Mouse (Mus musculus) left cerebral cortex, postnatal 14 days (tissue): ENCODE data around the gene Cst12. TPM values are rescaled to one million over a fixed set of nuclear protein-coding genes. Genes with fewer than 3 reads are reported as not detected.

Source experiments
- total RNA-seq, 2 experiments: library from RNA; stranded (reverse); gene quantifications; 2 replicates each; pipeline ENCODE4 v1.2.3; 2021

The Cst12 gene
- total RNA-seq, 2 experiments from 2014 or later, result 0.70 TPM; not detected in 1

Other genes with a start within 250 kb of the Cst12 start
- gene Nxt1, start 116.8 kb upstream of the Cst12 start, total RNA-seq, result 10 to 100 TPM; 11.6 to 11.7 TPM
- gene Gzf1, start 108.3 kb upstream of the Cst12 start, total RNA-seq, result 10 to 100 TPM; 25.9 to 26.7 TPM
- 100 to 1,000 TPM; 286 to 309 TPM for gene Napb, start 56.9 kb upstream of the Cst12 start, total RNA-seq
- not detected for gene Cstl1, start 39.0 kb upstream of the Cst12 start, total RNA-seq
- not detected for gene Cst11, start 17.9 kb upstream of the Cst12 start, total RNA-seq
- gene 8030411F24Rik, start 7.4 kb upstream of the Cst12 start, total RNA-seq, result not detected
- gene Cst8, start 9.4 kb downstream of the Cst12 start, total RNA-seq, result not detected
- gene Cst13, start 30.7 kb downstream of the Cst12 start, total RNA-seq, result not detected
- gene Cst9, start 45.8 kb downstream of the Cst12 start, total RNA-seq, result not detected
- not detected for gene 9230104L09Rik, start 75.7 kb downstream of the Cst12 start, total RNA-seq
- gene Cst3, start 86.3 kb downstream of the Cst12 start, total RNA-seq, result 1,000 to 10,000 TPM; 1,971 to 2,132 TPM
- gene Gm1330, start 213.9 kb downstream of the Cst12 start, total RNA-seq, result not detected
- not detected for gene Gm10750, start 227.9 kb downstream of the Cst12 start, total RNA-seq